Mouse (Mus musculus) MEL (cell line): Measurements from ENCODE around the gene Rnf152. TPM values are rescaled to one million over a fixed set of nuclear protein-coding genes. Genes with fewer than 3 reads are reported as not detected.

ENCODE experiments used
- DNase-seq: peaks from one replicate; pipeline ENCODE4 v3.0.0; 2011; ENCODE audit warnings: low read depth, low spot score
- H3K27ac ChIP-seq: 2 replicates; pipeline ENCODE4 v1.5.1; 2012; ENCODE audit warnings: low read depth, mild to moderate bottlenecking, control low read depth, low read length, moderate library complexity; ENCODE audit not compliant: control insufficient read depth
- H3K27me3 ChIP-seq, 2 experiments: fragments of 150-350 bp in 1 of 2; sonication (generic) in 1 of 2; 2 replicates each; pipeline ENCODE4 v1.6.1; 2012; ENCODE audit warnings: low read length in 2 of 2, mild to moderate bottlenecking in 2 of 2, improper control_type of control experiment in 1 of 2, moderate library complexity in 1 of 2; ENCODE audit not compliant: insufficient read depth in 2 of 2, control insufficient read depth in 1 of 2
- H3K36me3 ChIP-seq, 2 experiments: 2 replicates each; pipeline ENCODE4 v1.6.1; 2012 to 2014; ENCODE audit warnings: low read length in 2 of 2, improper control_type of control experiment in 1 of 2, inconsistent platforms in 1 of 2, mild to moderate bottlenecking in 1 of 2; ENCODE audit not compliant: insufficient read depth in 2 of 2, control insufficient read depth in 1 of 2
- H3K4me1 ChIP-seq, 2 experiments: fragments of 150-350 bp in 1 of 2; sonication (generic) in 1 of 2; 2 replicates each; pipeline ENCODE4 v1.6.1; 2012; ENCODE audit warnings: low read length in 2 of 2, improper control_type of control experiment in 1 of 2, mild to moderate bottlenecking in 1 of 2; ENCODE audit not compliant: insufficient read depth in 2 of 2, control insufficient read depth in 1 of 2
- H3K4me3 ChIP-seq, 2 experiments: fragments of 150-350 bp in 1 of 2; sonication (generic) in 1 of 2; 2 replicates each; pipeline ENCODE4 v1.5.1; 2012; ENCODE audit warnings: low read depth in 2 of 2, low read length in 2 of 2, mild to moderate bottlenecking in 2 of 2, moderate library complexity in 2 of 2, control low read depth in 1 of 2, improper control_type of control experiment in 1 of 2; ENCODE audit not compliant: control insufficient read depth in 1 of 2, insufficient read depth in 1 of 2
- H3K79me2 ChIP-seq: 2 replicates; pipeline ENCODE4 v1.6.1; 2012; ENCODE audit warnings: mild to moderate bottlenecking, low read length, moderate library complexity; ENCODE audit not compliant: control insufficient read depth, poor library complexity, insufficient read depth
- H3K9ac ChIP-seq: 2 replicates; pipeline ENCODE4 v1.6.1; 2012; ENCODE audit warnings: low read depth, mild to moderate bottlenecking, control low read depth, low read length, moderate library complexity; ENCODE audit not compliant: control insufficient read depth, poor library complexity, severe bottlenecking
- H3K9me3 ChIP-seq: fragments of 150-350 bp; sonication (generic); replicated peaks from 2 replicates; pipeline ENCODE4 v1.6.1; 2012; ENCODE audit warnings: mild to moderate bottlenecking, low read length, improper control_type of control experiment, moderate library complexity; ENCODE audit not compliant: insufficient read depth
- CTCF ChIP-seq, 3 experiments: IDR thresholded peaks in 2 of 3; conservative IDR thresholded peaks in 1 of 3; 2 replicates each; pipeline ENCODE4 v1.5.1; 2011 to 2012; ENCODE audit warnings: low read length in 3 of 3, low read depth in 2 of 3, mild to moderate bottlenecking in 2 of 3, improper control_type of control experiment in 1 of 3, inconsistent platforms in 1 of 3, mixed read lengths in 1 of 3, moderate library complexity in 1 of 3; ENCODE audit not compliant: control insufficient read depth in 1 of 3, insufficient read depth in 1 of 3, poor library complexity in 1 of 3, severe bottlenecking in 1 of 3
- E2F4 ChIP-seq: IDR thresholded peaks from 2 replicates; pipeline ENCODE4 v1.6.1; 2011; ENCODE audit warnings: low read depth, low read length, improper control_type of control experiment, borderline replicate concordance
- ETS1 ChIP-seq: IDR thresholded peaks from 2 replicates; pipeline ENCODE4 v1.6.1; 2012; ENCODE audit warnings: low read depth, mild to moderate bottlenecking, inconsistent platforms, low read length, improper control_type of control experiment, moderate library complexity
- GABPA ChIP-seq: IDR thresholded peaks from 2 replicates; pipeline ENCODE4 v1.6.1; 2012; ENCODE audit warnings: low read depth, mild to moderate bottlenecking, inconsistent platforms, low read length, improper control_type of control experiment, moderate library complexity
- HCFC1 ChIP-seq: IDR thresholded peaks from 2 replicates; pipeline ENCODE4 v1.6.1; 2012; ENCODE audit warnings: low read depth, mild to moderate bottlenecking, inconsistent platforms, low read length, improper control_type of control experiment, moderate library complexity
- JUND ChIP-seq: IDR thresholded peaks from 2 replicates; pipeline ENCODE4 v1.6.1; 2011; ENCODE audit warnings: low read depth, mild to moderate bottlenecking, improper control_type of control experiment, low read length
- KAT2A ChIP-seq: conservative IDR thresholded peaks from 2 replicates; pipeline ENCODE4 v1.6.1; 2012; ENCODE audit warnings: low read depth, low read length, improper control_type of control experiment, inconsistent platforms
- MEF2A ChIP-seq: IDR thresholded peaks from 2 replicates; pipeline ENCODE4 v1.6.1; 2014; ENCODE audit warnings: low read depth, mild to moderate bottlenecking, inconsistent platforms, low read length, improper control_type of control experiment; ENCODE audit not compliant: poor library complexity, insufficient replicate concordance, severe bottlenecking; ENCODE audit errors: extremely low read depth
- MYC ChIP-seq: IDR thresholded peaks from 2 replicates; pipeline ENCODE4 v1.6.1; 2011; ENCODE audit warnings: low read depth, mild to moderate bottlenecking, low read length, improper control_type of control experiment, moderate library complexity
- NELFE ChIP-seq: IDR thresholded peaks from 2 replicates; pipeline ENCODE4 v1.6.1; 2011; ENCODE audit warnings: low read depth, low read length, improper control_type of control experiment
- NRF1 ChIP-seq: IDR thresholded peaks from 2 replicates; pipeline ENCODE4 v1.6.1; 2014; ENCODE audit warnings: low read depth, mild to moderate bottlenecking, inconsistent platforms, low read length, improper control_type of control experiment, moderate library complexity; ENCODE audit not compliant: poor library complexity, insufficient read depth, severe bottlenecking
- POLR2A ChIP-seq, 2 experiments: IDR thresholded peaks; 2 replicates each; pipeline ENCODE4 v1.6.1; 2011 to 2012; ENCODE audit warnings: low read length in 2 of 2, mild to moderate bottlenecking in 2 of 2, control low read depth in 1 of 2, improper control_type of control experiment in 1 of 2, low read depth in 1 of 2, moderate library complexity in 1 of 2; ENCODE audit not compliant: control insufficient read depth in 1 of 2, insufficient read depth in 1 of 2, poor library complexity in 1 of 2
- RCOR1 ChIP-seq: IDR thresholded peaks from 2 replicates; pipeline ENCODE4 v1.6.1; 2012; ENCODE audit warnings: low read depth, mild to moderate bottlenecking, inconsistent platforms, low read length, improper control_type of control experiment
- TAL1 ChIP-seq: IDR thresholded peaks from 2 replicates; pipeline ENCODE4 v1.6.1; 2012; ENCODE audit warnings: mild to moderate bottlenecking, inconsistent platforms, low read length, moderate library complexity, mixed read lengths
- USF1 ChIP-seq: IDR thresholded peaks from 2 replicates; pipeline ENCODE4 v1.6.1; 2014; ENCODE audit warnings: low read depth, mild to moderate bottlenecking, inconsistent platforms, low read length, improper control_type of control experiment, moderate library complexity
- ZC3H11A ChIP-seq: IDR thresholded peaks from 2 replicates; pipeline ENCODE4 v1.6.1; 2012; ENCODE audit warnings: low read depth, mild to moderate bottlenecking, inconsistent platforms, low read length, improper control_type of control experiment
- ZKSCAN1 ChIP-seq: IDR thresholded peaks from 2 replicates; pipeline ENCODE4 v1.6.1; 2012; ENCODE audit warnings: low read depth, mild to moderate bottlenecking, inconsistent platforms, low read length, improper control_type of control experiment, moderate library complexity
- ZMIZ1 ChIP-seq: IDR thresholded peaks from 2 replicates; pipeline ENCODE4 v1.6.1; 2012; ENCODE audit warnings: low read depth, mild to moderate bottlenecking, inconsistent platforms, low read length, improper control_type of control experiment, moderate library complexity
- polyA plus RNA-seq, 2 experiments: library from polyadenylated mRNA; stranded (reverse) in 1 of 2; unstranded in 1 of 2; fragments of >175 nt in 1 of 2; fragments of >200 nt in 1 of 2; gene quantifications; 2 replicates each; pipeline versions ENCODE4 v1.2.1 to v1.2.4; 2012; ENCODE audit warnings: low replicate concordance in 2 of 2, low read depth in 1 of 2; ENCODE audit not compliant: insufficient read length in 2 of 2, insufficient read depth in 1 of 2, missing spikeins in 1 of 2
- total RNA-seq: library from RNA; depleted of rRNA; stranded (reverse); fragments of 300-350 nt; gene quantifications from 2 replicates; pipeline ENCODE4 v1.2.3, GENCODE M21; 2012

The Rnf152 gene
- total and polyA plus RNA-seq, 3 experiments, result not detected

GRCm38 (mm10) chr1:105243359-105244142 lies 113.0 kb downstream of the Rnf152 start (continued):
- TF ChIP-seq CTCF (IDR thresholded peaks at IDR 0.05 in 2 of 3, conservative IDR thresholded peaks at IDR 0.05 in 1 of 3; ENCODE audit: control insufficient read depth in 1 of 3, insufficient read depth in 1 of 3, low read depth in 2 of 3, low read length in 3 of 3, poor library complexity in 1 of 3, severe bottlenecking in 1 of 3), result no peak
- no peak for TF ChIP-seq MYC
- TF ChIP-seq NRF1, result no peak
- peak; percentile 43; the same call in 1 of the 2 replicates for TF ChIP-seq ETS1
- no peak for TF ChIP-seq HCFC1
- TF ChIP-seq ZMIZ1, result no peak
- no peak for TF ChIP-seq GABPA
- TF ChIP-seq KAT2A, result no peak
- TF ChIP-seq ZC3H11A, result no peak
- no peak for TF ChIP-seq E2F4
- TF ChIP-seq ZKSCAN1, result no peak
- TF ChIP-seq USF1, result peak; percentile 87
- TF ChIP-seq RCOR1, result no peak
- TF ChIP-seq TAL1, result no peak

DNA sequence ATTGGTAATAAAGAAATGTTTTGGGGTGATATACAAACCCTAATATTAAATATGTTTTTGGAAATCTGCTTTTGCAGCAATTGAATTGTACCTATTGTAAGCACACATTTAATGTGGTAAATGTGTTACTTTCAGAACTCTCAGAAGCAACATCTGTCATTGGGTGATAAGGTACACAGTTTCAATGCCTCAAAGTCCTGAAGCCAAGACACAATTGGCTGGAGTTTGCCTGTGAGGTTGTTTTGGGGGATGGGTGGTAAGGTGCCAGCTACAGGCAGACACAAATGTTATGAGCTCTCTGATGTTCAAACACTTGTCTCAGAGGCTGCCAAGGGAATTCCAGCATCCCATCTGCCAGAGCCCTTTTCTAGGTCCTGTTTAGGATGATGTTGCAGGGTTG lies 116.3 kb downstream of the Rnf152 start:
- TF ChIP-seq JUND, result no peak
- no peak for TF ChIP-seq MEF2A
- TF ChIP-seq POLR2A (IDR thresholded peaks at IDR 0.05; ENCODE audit: control insufficient read depth in 1 of 2, insufficient read depth in 1 of 2, low read depth in 1 of 2, low read length in 2 of 2, poor library complexity in 1 of 2), result no peak
- TF ChIP-seq E2F4, result no peak
- no peak for TF ChIP-seq NELFE
- no peak for TF ChIP-seq CTCF (IDR thresholded peaks at IDR 0.05 in 2 of 3, conservative IDR thresholded peaks at IDR 0.05 in 1 of 3; ENCODE audit: control insufficient read depth in 1 of 3, insufficient read depth in 1 of 3, low read depth in 2 of 3, low read length in 3 of 3, poor library complexity in 1 of 3, severe bottlenecking in 1 of 3)
- TF ChIP-seq USF1, result no peak
- no peaks in the 10 kb centered on the region for H3K27me3 ChIP-seq
- DNase-seq, result no peak

More for the DNA sequence above, 116.3 kb downstream of the Rnf152 start:
- H3K9me3 ChIP-seq, result no peaks in the 10 kb centered on the region
- H3K27ac ChIP-seq, result no peak overlapping the region
- H3K4me3 ChIP-seq, result no peak overlapping the region
- H3K9ac ChIP-seq, result no peak overlapping the region
- H3K36me3 ChIP-seq, result peaks cover 0 to 6% of the 10 kb centered on the region in 2 experiments; a peak in 2 of 4 replicates
- H3K4me1 ChIP-seq, result peaks cover 3% of the 10 kb centered on the region in 2 experiments; a peak in 3 of 4 replicates
- no peaks in the 10 kb centered on the region for H3K79me2 ChIP-seq
